Mouse (Mus musculus): ENCODE measurements around the gene Ttn. TPM values are rescaled to one million over a fixed set of nuclear protein-coding genes. Genes with fewer than 3 reads are reported as not detected.

Gene Ttn
- total and polyA plus RNA-seq, 3 experiments = 0.01 to 0.14 (median 0.03) TPM

DNA sequence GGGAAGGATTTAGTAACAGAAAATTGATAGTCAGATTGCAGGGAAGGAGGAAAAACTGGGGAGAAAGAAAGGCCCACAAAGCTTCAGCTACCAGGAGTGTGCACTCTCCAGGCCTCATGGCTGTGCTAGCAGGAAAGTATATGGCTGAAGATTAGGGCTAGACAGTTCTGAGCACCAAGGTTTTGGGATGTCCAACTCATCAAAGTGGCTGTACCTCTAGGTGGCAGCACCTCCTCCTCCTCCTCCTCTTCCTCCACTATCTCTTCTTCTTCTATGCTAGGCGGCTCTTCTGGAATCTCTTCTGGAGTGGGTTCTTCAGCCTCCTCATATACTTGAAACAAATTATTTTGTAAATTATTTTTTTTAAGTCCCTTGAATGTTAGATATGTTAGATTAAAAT, 139.2 kb downstream of the Ttn start:
- no peak for DNase-seq

DNA sequence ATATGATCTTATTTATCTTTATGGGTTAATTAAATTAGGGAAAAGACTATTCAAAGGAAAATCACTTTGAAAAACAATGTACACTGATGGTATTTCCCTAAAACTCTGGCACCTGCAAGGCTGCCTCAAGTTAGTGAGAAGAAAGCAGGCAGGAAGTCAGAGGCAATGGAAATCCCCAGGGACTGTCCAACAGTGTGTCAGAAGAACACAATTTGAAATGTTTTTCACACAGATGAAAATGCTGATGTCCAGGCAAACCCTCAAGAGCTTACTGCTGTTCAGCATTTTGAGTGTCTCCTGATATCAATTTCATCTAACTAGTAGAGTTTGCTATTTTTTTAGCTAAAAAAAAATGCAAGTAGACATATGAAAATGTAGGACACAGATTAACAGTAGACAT, 161.9 kb downstream of the Ttn start:
- no peak for DNase-seq

DNA sequence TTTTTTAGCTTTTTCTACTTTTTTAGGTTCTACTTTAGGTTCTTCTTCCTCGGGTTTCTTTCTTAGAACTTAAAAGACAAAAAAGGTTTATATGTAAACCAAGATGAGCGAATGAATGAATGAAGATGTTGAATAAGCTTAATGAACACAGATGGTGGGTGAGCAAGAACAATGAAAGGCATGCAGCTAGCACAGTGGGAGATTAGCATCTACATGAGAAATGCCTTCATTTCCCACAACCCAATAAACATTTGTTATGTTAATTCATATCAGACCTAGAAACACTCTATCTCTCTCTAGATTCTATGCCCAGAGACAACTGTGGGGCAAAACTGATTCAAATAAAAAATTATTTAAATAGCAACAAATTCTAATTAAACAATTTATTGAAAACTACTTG, 164.6 kb downstream of the Ttn start:
- no peak for DNase-seq

DNA sequence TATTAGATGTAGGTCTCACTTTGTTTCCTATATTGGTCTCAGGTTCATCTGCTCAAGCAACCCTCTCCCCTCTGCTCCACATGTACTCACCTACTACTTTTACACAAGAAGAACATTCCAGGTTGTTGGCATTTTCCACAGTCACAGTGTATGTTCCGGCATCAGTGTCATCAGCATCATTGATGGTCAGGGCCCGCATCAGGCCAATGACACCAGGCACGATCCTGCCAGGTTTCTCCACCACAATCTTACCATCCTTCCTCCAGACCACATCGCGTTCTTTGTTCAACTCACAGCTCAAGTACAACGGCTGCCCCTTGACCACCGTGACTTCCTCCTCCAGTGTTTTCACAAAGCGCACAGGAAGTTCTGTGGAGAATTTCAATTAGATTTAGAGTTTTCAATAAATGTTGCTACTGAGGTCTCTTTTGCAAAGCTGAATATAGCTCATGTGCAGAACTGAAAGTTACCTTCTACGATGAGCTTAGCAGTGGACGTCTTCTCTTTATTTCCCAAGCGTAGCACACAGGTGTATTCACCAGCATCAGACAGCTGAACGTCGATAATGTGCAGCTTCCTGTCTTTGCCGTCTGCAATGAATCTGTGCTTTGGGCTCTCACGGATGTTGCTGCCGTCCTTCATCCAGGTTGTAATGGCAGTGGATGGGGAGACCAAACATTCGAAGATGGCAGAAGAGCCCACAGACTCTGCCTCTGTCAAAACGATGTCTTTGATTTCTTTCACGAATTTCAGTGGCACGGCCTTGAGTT, 168.1 kb downstream of the Ttn start:
- DNase-seq = no peak

DNA sequence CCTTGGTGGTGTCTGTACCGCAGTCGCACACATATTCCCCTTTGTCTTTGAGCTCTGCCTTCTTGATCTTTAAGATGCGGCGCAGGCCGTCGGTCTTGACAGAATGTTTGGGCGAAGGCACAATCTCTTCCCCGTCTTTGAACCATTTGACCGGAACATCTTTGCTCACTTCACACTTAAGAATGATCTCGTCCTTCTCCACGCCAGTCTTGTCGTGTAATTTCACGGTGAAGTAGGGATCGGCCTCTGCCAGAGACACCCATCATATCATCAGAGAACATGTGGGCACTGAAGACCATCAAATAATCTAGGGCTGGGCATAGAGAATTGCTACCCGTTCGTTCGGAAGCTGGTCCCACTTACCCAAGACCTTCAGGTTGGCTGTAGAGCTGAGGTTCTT, 171.2 kb downstream of the Ttn start:
- no peak for DNase-seq

DNA sequence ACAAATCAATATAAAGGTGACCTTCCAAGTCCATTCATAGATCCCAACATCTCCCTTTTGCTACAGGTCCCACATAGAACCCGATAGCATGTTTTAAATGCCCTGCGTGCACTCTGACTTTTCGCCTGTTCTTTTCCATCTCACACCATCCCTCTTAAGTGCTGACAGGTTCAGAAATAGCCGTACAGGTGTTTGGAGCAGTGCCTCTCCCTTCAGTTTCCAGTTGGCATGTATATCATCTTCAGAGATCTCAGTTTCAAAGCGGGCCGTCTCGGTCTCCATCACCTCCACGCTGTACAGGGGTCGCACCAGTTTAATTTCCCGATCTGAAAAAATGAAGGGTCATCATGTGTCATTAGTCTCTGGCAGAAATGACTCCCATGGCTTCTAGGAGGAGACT, 174.0 kb downstream of the Ttn start:
- no peak for DNase-seq

DNA sequence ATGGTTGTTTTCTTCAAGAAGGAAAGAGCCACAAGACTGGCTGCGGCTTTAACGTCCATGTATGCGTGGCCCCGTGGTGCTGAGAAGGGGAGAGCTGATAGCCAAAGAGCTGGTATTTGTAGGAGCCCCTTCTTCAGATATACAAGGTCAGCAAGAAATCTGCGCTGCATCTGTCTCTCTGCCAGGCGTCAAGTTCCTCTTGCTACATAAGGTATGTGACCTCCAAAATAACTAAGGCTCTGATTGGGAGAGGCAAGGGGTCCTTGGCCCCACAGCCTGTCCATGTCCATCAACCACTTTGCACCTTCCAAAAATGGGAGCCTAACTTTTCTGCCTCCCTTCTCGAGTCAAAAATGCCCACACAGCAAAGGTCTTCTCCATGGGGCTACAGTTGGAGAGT, 175.1 kb downstream of the Ttn start:
- no peak for DNase-seq

DNA sequence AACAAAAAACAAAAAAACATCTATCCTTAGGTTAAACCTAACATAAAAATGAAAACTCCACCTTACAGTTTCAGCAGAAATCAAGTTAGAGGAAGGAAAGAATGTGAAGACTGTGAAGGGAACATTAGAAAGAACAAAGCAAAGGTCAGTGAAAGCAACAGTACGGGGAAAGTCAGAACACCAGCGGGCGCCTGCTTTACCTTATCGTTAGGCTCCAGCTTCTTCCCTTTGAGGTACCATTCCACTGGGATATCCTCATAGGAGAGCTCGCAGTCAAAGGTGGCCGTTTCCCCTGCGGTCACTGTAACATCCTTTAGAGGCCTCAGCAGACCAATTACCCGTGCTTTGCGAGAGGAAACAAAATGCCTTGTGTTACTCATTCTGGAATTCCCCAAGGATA, 175.5 kb downstream of the Ttn start:
- DNase-seq = no peak

DNA sequence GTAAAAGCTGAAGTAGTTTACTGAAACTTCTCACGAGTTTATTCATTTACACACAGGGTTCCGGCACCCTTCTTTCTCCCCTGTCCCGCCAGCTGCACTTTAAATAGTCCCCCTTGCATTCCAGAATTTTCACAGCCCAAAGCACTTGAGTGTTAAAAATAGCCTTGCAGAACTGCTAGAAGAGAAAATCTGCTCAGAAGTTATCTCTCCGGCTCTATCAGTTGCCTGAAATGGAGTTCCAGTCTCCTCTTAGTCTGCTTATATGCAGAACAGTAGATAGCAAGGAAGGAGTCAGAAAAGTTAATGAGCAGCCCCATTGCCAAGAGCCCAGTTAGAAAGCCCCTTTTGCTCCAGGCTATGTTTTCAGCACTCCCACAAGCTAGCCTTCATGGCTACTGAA, 176.0 kb downstream of the Ttn start:
- no peak for DNase-seq

DNA sequence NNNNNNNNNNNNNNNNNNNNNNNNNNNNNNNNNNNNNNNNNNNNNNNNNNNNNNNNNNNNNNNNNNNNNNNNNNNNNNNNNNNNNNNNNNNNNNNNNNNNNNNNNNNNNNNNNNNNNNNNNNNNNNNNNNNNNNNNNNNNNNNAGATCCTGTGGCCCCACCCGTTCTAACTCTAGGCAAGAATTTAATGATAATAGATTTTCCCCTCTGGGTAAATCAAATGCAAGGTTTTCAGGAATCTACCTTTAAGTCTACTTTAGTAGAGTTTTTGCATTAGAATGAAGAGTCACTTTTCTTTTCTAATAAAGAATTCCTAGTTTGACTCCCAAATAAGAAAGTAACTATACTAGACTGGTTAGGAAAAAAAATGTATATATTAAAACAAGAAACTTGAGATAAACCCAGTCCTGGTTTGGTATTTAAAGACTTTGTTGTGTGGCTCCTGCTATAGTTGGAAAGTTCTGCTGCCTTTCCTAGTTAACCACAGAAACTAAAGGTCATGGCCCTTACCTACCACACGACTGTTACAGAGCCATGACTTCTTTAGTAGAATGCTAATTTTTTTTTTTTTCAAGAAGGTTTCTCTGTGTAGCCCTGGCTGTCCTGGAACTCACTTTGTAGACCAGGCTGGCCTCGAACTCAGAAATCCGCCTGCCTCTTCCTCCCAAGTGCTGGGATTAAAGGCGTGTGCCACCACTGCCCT, 177.0 kb downstream of the Ttn start:
- no peak for DNase-seq

DNA sequence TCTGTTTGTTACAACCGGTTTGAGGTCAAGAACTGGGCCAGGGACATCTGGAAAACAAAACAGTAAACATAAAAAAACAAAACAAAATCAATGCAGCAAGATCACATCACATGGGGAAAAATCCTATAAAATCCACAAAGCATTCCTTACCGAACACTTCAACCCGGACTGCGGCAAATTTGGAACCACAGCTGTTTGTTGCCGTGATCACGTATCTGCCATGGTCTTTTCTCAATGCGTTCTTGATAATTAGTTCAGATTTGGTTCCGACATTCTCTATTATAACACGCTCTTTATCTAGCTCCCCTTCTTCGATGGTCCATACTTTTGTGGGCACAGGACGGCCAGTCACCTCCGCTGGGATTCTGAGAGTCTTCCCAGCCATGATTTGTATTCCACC, 198.2 kb downstream of the Ttn start:
- no peak for DNase-seq

DNA sequence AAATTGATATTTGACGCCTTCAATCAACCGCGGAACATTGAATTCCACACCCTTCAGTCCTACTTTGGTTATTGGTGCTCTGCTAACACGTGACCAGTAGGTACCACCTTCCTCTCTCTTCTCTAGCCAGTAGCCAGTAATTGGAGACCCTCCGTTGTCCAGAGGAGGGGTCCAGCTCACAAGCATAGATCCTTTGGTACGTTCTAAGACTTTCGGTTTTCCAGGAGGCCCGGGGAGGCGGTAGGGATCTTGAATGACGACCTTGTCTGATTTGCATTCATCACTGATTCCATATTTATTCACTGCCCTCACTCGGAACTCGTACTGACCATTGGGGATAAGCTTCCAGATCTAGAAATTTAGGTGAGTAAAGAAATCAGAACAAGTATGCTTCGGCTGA, 201.6 kb downstream of the Ttn start:
- DNase-seq = no peak

DNA sequence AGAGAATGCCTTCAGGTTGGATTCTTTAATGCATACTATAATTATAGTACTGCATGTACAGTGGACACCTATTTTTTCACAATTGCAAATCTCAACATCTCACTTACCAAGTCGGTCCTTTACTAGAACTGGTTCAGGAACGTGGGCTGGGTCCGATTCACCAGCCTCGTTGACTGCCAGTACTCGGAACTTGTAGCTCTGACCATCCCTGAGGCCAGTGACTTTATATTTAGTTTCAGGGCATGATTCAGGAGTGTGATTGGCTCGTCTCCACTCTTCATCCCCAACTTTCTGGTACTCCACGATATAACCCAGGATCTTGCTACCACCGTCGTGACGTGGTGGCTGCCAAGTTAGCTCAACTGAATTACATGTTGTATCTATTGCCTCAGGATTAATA, 212.5 kb downstream of the Ttn start:
- DNase-seq = no peak

DNA sequence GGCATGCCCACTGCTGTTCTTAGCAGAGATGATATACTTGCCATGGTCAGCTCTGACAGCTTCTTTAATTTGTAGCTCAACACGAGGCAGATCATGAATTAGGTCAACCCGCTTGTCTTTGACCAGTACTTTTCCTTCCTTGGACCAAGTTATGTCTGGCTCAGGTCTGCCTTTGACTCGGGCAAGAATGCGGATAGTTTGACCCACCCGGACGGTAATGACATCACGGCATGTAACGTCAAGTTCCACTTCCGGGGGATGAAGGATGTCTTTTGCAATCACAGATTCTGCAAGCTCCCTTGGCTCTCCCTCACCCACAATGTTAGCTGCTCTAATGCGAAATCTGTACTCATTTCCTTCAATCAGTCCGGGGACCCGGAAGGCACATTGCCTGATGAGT, 215.1 kb downstream of the Ttn start:
- no peak for DNase-seq

DNA sequence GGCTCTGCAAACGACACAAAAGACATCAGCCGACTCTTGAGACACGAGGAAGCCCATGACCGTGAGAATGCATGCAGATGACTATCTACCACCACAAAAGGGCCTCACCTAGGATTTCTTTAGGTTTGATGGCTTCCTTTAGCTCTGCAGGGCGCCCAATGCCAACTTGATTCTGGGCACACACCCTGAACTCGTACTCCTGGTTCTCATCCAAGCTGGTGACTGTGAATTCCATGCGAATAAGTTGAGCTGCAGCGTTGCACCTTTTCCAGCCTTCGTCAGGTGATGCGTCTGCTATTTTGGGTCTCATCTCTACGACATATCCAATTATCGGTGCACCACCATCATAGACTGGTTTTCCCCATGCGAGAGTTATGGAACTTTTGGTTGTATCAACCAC, 217.8 kb downstream of the Ttn start:
- DNase-seq = no peak

DNA sequence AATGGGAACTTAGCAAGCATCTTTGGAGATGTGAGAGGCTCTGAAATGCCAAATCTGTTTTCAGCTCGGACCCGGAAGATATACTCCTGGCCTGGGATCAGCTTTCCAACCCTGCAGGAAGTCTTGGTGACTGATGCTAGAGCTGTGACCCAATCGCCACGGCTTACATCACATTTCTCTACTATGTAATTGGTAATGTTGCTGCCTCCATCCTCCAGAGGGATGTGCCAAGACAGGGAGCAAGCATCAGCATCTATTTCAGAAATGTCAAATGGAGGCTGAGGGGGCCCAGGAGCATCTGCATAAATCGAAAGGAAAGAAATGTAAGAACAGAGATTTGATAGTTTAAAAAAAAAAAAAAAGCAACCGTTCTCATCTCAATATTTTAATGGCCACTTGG, 220.2 kb downstream of the Ttn start:
- no peak for DNase-seq

DNA sequence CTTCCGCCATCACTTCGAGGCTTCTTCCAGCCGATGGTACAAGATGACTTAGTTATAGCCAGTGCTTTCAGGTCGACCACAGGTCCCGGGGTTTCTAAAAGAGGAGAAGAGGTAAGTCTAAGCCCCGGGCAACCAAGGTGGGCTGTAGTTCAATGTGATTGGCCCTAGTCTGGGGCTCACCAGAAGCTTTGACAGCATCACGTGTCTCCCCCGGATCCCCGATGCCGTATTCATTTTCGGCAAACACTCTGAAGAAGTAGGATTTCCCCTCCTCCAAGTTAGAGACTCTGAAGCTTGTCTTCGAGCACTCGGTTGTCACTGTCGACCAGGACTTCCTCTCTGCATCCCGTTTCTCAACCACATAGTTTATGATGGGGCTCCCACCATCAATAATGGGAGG, 225.9 kb downstream of the Ttn start:
- no peak for DNase-seq

DNA sequence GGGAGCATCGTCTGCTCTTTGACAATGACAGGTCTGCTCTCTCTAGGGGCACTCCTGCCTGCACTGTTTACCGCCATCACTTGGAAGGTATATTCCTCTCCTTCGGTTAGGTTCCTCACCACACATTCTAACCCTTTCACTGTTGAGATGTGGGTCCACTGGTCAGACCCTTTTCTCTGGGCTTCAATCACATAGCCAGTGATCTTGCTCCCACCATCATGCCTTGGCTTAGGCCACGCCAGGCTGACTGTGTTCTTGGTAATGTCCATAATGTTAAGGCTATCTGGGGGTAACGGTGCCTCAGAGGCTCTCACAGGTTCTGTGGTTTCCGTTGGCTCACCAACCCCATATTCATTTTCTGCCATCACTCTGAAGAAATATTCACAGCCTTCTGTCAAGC, 230.4 kb downstream of the Ttn start:
- DNase-seq = no peak

DNA sequence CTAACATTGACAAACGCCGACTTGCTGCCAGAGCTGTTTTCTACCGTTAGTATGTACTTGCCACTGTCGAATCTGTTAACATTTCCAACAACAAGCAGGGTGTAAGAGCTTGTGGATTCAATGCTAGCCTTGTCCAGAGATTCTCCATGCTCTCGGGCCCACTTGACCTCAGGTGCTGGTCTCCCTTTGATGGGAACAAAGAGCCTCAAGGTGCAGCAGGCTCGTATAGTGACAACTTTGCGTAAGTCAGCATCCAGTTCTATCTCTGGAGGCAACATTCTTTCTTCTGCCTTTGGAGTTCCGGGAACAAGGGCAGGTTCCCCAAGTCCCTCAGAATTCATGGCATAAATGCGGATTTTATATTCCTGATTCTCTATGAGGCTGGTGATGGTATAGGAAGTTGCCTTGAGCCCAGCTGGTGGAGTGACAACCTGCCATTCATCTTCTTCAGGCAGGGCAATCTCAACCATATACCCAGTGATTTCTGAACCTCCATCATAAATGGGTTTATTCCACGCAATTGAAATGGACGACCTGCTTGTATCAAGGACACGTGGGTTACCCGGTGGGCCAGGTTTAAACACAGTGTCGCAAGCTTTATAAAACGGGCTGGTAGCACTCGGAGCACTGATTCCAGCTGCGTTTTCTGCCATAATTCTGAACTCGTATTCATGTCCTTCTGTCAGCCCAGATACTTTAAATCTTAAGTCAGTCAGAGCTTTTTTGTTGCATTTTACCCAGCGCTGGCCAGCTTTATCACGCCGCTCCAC, 232.8 kb downstream of the Ttn start:
- DNase-seq = no peak

DNA sequence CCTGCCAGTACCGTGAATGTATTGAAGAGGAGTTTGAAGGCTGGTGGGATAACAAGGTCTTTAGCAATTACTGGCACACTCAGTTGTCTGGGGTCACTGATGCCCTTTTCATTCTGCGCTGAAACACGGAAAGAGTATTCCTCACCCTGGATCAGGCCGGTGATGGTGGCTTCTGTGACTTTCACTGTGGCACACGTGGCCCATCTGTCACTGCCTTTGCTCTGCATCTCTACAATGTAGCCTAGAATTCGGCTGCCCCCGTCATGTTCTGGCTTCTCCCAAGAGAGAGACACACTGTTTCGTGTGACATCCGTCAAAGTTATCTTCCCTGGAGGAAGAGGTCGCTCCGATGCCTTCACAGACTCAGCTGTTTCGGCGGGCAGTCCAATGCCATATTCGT, 233.7 kb downstream of the Ttn start:
- no peak for DNase-seq

DNA sequence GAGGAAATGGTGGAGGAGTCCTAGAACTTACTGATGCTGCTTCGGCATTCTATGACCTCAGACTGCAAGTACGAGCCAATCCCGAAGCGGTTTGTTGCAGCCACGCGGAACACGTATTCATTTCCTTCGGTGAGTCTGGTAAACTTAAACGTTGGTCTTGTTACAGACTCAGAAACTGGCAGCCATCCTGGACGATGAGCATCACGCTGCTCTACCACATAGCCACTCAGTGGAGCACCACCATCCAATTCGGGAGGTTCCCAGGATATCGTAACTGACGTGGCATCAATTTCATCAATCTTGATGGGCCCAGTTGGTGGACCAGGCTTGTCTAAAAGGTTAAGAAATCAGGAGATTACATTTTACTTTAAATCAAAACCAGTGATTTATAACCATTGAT, 262.7 kb downstream of the Ttn start:
- no peak for DNase-seq

DNA sequence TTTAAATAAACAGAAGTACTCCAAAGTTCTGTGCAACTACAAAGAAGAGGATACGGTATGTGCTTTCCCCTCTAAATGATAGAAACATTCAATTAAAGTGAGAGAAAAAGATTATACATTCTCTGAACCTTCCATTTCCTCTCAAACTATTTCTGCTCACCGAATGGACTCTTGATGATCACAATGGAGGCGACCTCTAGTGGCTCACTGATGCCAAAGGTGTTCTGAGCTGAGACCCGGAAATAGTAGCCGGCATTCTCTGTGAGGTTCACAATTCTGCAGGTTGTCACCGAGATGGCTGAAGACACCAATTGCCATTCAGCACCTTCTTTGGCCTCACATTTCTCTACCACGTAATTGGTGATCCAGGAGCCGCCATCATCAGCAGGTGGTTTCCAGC, 267.4 kb downstream of the Ttn start:
- no peak for DNase-seq

DNA sequence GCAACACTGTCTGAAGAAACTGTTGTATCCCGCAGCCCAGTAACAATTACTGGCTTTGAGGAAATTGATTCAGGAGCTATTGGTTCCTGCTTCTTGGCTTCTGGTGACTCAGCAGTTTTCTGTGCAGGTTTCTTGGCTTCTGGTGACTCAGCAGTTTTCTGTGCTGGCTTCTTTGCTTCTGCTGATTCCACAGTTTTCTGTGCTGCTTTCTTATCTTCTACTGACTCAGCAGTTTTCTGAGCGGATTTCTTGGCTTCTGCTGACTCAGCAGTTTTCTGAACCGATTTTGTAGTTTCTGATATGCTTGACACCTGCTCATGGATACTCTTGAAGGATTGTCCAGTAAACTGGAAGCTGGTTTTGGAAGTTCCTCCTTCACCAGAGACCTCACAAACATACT, 273.8 kb downstream of the Ttn start:
- no peak for DNase-seq
